Mouse (Mus musculus) heart, embryonic 13.5 days (tissue): Measurements from ENCODE around the gene Sowahd. TPM values are rescaled to one million over a fixed set of nuclear protein-coding genes. Genes with fewer than 3 reads are reported as not detected.

Experiments
- ATAC-seq: fragments of 200-750 bp; cut with Nextera tagmentation; 2 replicates; pipeline ENCODE4 v1.8.0; 2017; ENCODE audit warnings: moderate TSS enrichment; ENCODE audit not compliant: insufficient number of reproducible peaks, low FRiP score, low TSS enrichment; ENCODE audit errors: extremely low read depth
- H3K27ac ChIP-seq: fragments of 300-500 bp; sonication (generic); replicated peaks from 2 replicates; pipeline ENCODE4 v1.5.1; 2015; ENCODE audit warnings: moderate library complexity, mild to moderate bottlenecking, inconsistent platforms
- H3K27me3 ChIP-seq: fragments of 300-500 bp; sonication (generic); replicated peaks from 2 replicates; pipeline ENCODE4 v1.6.1; 2015; ENCODE audit warnings: mild to moderate bottlenecking, inconsistent platforms
- H3K36me3 ChIP-seq: fragments of 300-500 bp; sonication (generic); 2 replicates; pipeline ENCODE4 v1.6.1; 2015; ENCODE audit warnings: mild to moderate bottlenecking, inconsistent platforms
- H3K4me1 ChIP-seq: fragments of 300-500 bp; sonication (generic); 2 replicates; pipeline ENCODE4 v1.6.1; 2015; ENCODE audit warnings: inconsistent platforms
- H3K4me2 ChIP-seq: fragments of 300-500 bp; sonication (generic); 2 replicates; pipeline ENCODE4 v1.6.1; 2015; ENCODE audit warnings: inconsistent platforms, mild to moderate bottlenecking, moderate library complexity
- H3K4me3 ChIP-seq: fragments of 300-500 bp; sonication (generic); 2 replicates; pipeline ENCODE4 v1.5.1; 2015; ENCODE audit warnings: moderate library complexity, mild to moderate bottlenecking, inconsistent platforms
- H3K9ac ChIP-seq: fragments of 300-500 bp; sonication (generic); 2 replicates; pipeline ENCODE4 v1.6.1; 2015; ENCODE audit warnings: inconsistent platforms, mild to moderate bottlenecking, moderate library complexity
- H3K9me3 ChIP-seq: fragments of 300-500 bp; sonication (generic); 2 replicates; pipeline ENCODE4 v1.6.1; 2016; ENCODE audit warnings: inconsistent platforms
- WGBS: fragments of 180-500 bp; shearing (Covaris S2); methylation state at CpG from one replicate; pipeline ENCODE4 v1.1.7; 2015; ENCODE audit warnings: mixed read lengths; 5-methylcytosine and 5-hydroxymethylcytosine counted together
- polyA plus RNA-seq: library from polyadenylated mRNA; unstranded; fragments of >200 nt; fragmentation: Nextera tagmentation; extraction: Ambion mirVana; gene quantifications from 2 replicates; pipeline ENCODE4 v1.2.1, GENCODE M21; 2015

The Sowahd gene
- polyA plus RNA-seq = 0.33 and 0.41 TPM in 2 replicates

DNA sequence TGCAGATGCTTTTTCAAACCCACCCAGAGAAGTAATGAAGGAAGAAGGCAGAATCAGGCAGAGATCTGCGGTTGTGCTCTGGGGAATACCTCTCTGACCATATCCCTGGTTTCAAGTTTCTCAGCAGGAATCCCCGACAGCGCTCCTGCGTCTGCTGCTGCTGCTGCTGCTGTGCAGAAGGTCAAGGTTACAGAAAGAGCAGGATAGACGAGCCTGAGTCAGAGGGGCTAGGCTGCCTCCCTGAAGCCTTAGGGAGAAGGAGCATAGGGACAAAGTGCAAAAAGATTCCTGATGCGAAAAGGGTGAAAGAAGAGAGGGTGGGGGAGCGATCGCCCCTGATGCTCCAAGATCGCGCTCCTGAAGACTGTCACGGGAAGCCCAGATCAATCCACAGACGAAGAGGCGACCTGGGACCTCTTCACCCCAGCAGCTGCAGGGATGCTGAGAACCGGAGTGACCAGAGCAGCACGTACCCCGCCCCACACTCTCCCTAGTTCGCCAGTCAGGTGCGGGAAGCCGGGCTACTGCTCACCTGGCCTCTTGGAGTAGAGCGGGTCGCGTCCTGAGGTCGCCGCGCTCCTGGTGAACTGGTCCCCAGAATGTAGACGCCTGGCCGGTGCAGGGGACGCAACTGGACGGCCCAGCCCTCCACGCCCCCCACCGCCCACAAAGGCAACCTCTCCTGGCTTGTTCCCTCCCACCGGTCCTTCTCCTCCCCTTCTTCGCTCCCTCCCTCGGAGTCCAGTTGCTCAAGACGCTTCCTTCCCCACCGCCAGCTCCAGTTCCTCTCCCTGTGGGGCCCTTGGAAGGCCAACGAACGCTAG is at the start of gene Sowahd:
TSS of gene Sowahd (plus strand) at position 780 of the 824 bp plus-strand sequence.
- WGBS = 11% methylated on average over 24 of the region's 38 CpGs
- Histone ChIP-seq H3K36me3 (no peaks in the 10 kb centered on the region), H3K9ac (peak within 1 kb of the TSS; percentile 54), H3K4me2 (peak within 1 kb of the TSS; percentile 71), H3K27ac (no peak within 1 kb of the TSS), H3K27me3 (peaks cover 79% of the 10 kb centered on the region), H3K4me3 (peak within 1 kb of the TSS; percentile 47), H3K9me3 (no peaks in the 10 kb centered on the region), H3K4me1 (peaks cover 6% of the 10 kb centered on the region; the same call in 1 of the 2 replicates)
- ATAC-seq = no peak

GRCm38 (mm10) chrX:37013870-37014269 is 34.8 kb upstream of the Sowahd start:
- Histone ChIP-seq H3K36me3 (no peaks in the 10 kb centered on the region), H3K27me3 (no peaks in the 10 kb centered on the region), H3K9me3 (no peaks in the 10 kb centered on the region), H3K4me3 (no peak overlapping the region), H3K4me2 (no peak overlapping the region), H3K4me1 (no peaks in the 10 kb centered on the region), H3K9ac (no peak overlapping the region), H3K27ac (no peak overlapping the region)
- no peak for ATAC-seq
- WGBS = 46% methylated on average over 5 of the region's 5 CpGs

DNA sequence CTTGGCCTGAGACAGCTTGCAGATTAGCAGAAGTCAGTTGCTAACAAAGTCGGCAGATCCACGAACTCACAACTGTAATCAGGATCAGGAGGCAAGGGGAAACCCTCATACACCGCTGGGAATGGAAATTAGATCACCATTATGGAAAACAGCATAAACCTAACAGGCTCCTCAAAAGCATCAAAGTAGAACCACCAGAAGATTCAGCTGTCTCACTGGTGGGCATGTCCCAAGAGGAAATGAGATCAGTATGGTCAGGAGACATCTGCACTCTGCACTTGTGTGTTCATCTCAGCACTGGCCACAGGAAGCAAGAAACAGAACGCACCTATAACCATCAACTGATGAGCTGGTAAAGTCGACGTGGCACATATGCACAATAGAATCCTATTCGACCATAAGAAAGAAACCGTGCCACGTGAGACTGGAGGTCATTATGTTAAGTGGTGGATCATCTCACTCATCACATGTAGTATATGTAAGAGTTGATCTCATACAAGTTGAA is 30.4 kb upstream of the Sowahd start:
- no peak overlapping the region for H3K4me3 ChIP-seq
- 74% methylated on average over 9 of the region's 9 CpGs for WGBS

GRCm38 (mm10) chrX:37019045-37019444 is 29.6 kb upstream of the Sowahd start:
- ATAC-seq = no peak
- Histone ChIP-seq H3K4me2 (no peak overlapping the region), H3K4me1 (no peaks in the 10 kb centered on the region), H3K9ac (no peak overlapping the region), H3K36me3 (no peaks in the 10 kb centered on the region), H3K27me3 (no peaks in the 10 kb centered on the region), H3K4me3 (no peak overlapping the region), H3K27ac (no peak overlapping the region), H3K9me3 (no peaks in the 10 kb centered on the region)
- WGBS = 61% methylated on average over 3 of the region's 3 CpGs

More for the DNA sequence above, 30.4 kb upstream of the Sowahd start:
- no peaks in the 10 kb centered on the region for H3K27me3 ChIP-seq
- H3K9ac ChIP-seq = no peak overlapping the region
- no peak for ATAC-seq
- no peak overlapping the region for H3K27ac ChIP-seq
- no peaks in the 10 kb centered on the region for H3K4me1 ChIP-seq
- H3K36me3 ChIP-seq = no peaks in the 10 kb centered on the region
- H3K4me2 ChIP-seq = no peak overlapping the region
- H3K9me3 ChIP-seq = no peaks in the 10 kb centered on the region

- no peak for ATAC-seq
- Histone ChIP-seq H3K4me1 (no peaks in the 10 kb centered on the region), H3K9me3 (no peaks in the 10 kb centered on the region), H3K27me3 (no peaks in the 10 kb centered on the region), H3K9ac (no peak overlapping the region), H3K27ac (no peak overlapping the region), H3K4me3 (no peak overlapping the region), H3K4me2 (no peak overlapping the region), H3K36me3 (no peaks in the 10 kb centered on the region)
- 18% methylated on average over 3 of the region's 3 CpGs for WGBS
These were observed 26.0 kb upstream of the Sowahd start for GRCm38 (mm10) chrX:37022690-37023089.

DNA sequence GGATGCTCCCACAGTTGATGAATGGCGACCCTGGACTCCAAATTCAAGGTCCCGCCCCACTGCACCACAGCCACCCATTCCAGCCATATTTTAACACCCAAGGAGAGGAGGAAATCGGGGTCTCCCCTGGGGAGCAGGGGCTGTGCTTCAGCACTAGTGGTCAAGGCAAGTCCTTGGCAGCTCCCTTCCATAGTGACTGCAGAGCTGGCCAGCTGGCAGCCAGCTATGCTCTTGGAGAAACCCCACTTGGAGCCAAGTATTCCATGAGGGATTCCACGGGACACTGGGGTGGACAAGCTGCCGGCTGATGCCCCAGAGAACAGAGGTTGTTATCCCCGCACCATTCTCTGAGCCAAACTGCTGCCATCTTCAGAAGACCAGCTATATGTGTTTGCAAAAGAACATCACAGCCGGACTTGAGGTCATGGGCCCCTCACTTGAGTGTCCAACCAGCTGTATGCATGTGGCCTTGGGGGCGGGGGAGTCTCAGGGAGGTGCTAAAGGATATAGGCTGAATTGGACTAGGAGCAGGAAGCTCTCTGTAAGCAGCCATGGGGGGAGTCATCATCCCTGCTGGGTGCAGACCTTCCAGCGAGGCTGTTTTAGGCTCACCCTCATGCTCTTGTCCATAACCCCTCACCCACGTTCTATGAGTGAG is 24.9 kb upstream of the Sowahd start:
- H3K36me3 ChIP-seq = no peaks in the 10 kb centered on the region
- H3K27ac ChIP-seq = no peak overlapping the region
- H3K4me3 ChIP-seq = no peak overlapping the region
- ATAC-seq = no peak
- H3K9me3 ChIP-seq = no peaks in the 10 kb centered on the region
- H3K27me3 ChIP-seq = no peaks in the 10 kb centered on the region
- H3K4me1 ChIP-seq = no peaks in the 10 kb centered on the region
- H3K4me2 ChIP-seq = no peak overlapping the region
- WGBS = 57% methylated on average over 10 of the region's 10 CpGs
- no peak overlapping the region for H3K9ac ChIP-seq

DNA sequence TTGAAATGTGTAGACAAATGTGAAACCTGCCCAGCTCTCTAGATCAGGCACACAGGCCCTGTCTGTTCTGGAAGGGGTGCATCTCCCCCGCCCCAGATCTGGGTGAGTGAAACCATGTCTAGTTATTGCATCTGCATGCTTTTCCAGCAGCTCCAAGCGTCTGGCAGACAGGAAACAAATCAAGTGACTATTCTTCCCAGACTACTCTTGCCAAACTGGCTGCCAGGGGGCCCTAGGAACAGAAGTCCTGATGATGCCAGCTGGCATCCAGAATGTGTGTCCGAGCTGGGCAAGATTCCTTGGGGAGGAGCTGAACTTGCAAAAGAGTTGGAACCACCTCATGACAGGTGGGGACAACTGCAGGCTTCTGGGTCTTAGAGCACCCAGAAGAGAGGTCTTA is 20.3 kb upstream of the Sowahd start:
- Histone ChIP-seq H3K9me3 (no peaks in the 10 kb centered on the region), H3K4me1 (no peaks in the 10 kb centered on the region), H3K9ac (no peak overlapping the region), H3K4me3 (no peak overlapping the region), H3K4me2 (no peak overlapping the region), H3K36me3 (no peaks in the 10 kb centered on the region), H3K27me3 (no peaks in the 10 kb centered on the region), H3K27ac (no peak overlapping the region)
- 47% methylated on average over 3 of the region's 3 CpGs for WGBS
- no peak for ATAC-seq

GRCm38 (mm10) chrX:37042726-37043125 is 5.9 kb upstream of the Sowahd start:
- Histone ChIP-seq H3K27ac (no peak overlapping the region), H3K4me3 (no peak overlapping the region), H3K36me3 (no peaks in the 10 kb centered on the region), H3K4me2 (no peak overlapping the region), H3K9ac (no peak overlapping the region), H3K4me1 (no peaks in the 10 kb centered on the region), H3K27me3 (peaks cover 25% of the 10 kb centered on the region), H3K9me3 (no peaks in the 10 kb centered on the region)
- no peak for ATAC-seq
- 24% methylated on average over 9 of the region's 9 CpGs for WGBS

DNA sequence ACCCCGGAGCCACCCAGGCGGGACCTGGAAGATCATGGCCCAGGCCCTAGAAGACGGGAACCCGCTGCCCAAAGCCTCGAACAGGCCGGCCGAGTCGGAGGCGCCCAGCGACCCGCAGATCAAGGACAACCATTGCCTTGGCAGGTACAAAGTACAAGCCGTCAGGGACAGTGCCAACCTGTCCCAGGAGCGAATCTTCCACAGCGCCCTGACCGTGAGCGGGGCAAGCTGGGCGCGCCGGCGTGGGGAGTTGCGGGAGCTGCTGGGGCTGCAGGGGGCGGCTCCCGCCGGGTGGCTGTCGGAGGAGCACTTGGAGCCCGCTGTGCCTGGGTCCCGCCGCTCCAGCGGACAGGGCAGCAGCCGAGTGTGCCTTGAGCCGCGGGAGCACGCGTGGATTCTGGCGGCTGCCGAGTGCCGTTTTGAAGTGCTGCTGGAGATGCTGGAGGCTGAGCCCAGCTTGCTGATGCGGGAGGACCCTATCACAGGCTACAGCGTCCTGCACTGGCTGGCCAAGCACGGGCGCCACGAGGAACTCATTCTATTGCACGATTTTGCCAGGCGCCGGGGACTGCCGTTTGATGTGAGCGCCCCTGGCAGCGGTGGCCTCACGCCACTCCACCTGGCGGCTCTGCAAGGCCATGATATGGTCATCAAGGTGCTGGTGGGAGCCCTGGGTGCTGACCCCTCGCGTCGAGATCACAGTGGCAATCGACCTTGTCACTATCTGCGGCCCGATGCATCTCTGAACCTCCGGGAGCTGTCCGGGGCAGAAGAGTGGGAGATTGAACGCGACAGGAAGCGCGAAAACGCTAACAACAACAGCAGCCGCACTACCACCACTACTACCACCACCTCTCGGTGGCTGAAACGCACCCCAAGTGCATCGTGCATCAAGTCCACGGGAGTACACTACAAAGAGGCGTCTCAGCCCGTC is 512 bp downstream of the Sowahd start:
- peak overlapping the region; percentile 54 for H3K9ac ChIP-seq
- peaks cover 6% of the 10 kb centered on the region; the same call in 1 of the 2 replicates for H3K4me1 ChIP-seq
- H3K4me2 ChIP-seq = peak overlapping the region; percentile 71
- ATAC-seq = no peak
- H3K27me3 ChIP-seq = peaks cover 79% of the 10 kb centered on the region
- peak overlapping the region; percentile 47 for H3K4me3 ChIP-seq
- no peaks in the 10 kb centered on the region for H3K9me3 ChIP-seq
- WGBS = 10% methylated on average over 68 of the region's 70 CpGs
- H3K27ac ChIP-seq = no peak overlapping the region
- H3K36me3 ChIP-seq = no peaks in the 10 kb centered on the region

- H3K4me2 ChIP-seq = no peak overlapping the region
- H3K27ac ChIP-seq = no peak overlapping the region
- H3K9ac ChIP-seq = no peak overlapping the region
- 72% methylated on average over 9 of the region's 9 CpGs for WGBS
- H3K4me1 ChIP-seq = no peaks in the 10 kb centered on the region
- no peaks in the 10 kb centered on the region for H3K9me3 ChIP-seq
- ATAC-seq = no peak
- H3K27me3 ChIP-seq = no peaks in the 10 kb centered on the region
- H3K36me3 ChIP-seq = no peaks in the 10 kb centered on the region
- no peak overlapping the region for H3K4me3 ChIP-seq
These were observed 15.3 kb downstream of the Sowahd start for GRCm38 (mm10) chrX:37063902-37064301.

- H3K36me3 ChIP-seq = no peaks in the 10 kb centered on the region
- H3K9me3 ChIP-seq = no peaks in the 10 kb centered on the region
- no peak overlapping the region for H3K27ac ChIP-seq
- no peaks in the 10 kb centered on the region for H3K27me3 ChIP-seq
- no peak overlapping the region for H3K4me2 ChIP-seq
- no peak for ATAC-seq
- WGBS = 66% methylated on average over 3 of the region's 3 CpGs
- H3K4me1 ChIP-seq = no peaks in the 10 kb centered on the region
- no peak overlapping the region for H3K9ac ChIP-seq
- H3K4me3 ChIP-seq = no peak overlapping the region
These were observed 18.7 kb downstream of the Sowahd start for GRCm38 (mm10) chrX:37067299-37067698.
